Mouse (Mus musculus) thymus, postnatal 4 days (tissue): ENCODE data around the gene Zmynd10.

Source experiments
- DNase-seq: peaks from one replicate; pipeline ENCODE4 v3.0.0; 2021

Gene Zmynd10

DNA sequence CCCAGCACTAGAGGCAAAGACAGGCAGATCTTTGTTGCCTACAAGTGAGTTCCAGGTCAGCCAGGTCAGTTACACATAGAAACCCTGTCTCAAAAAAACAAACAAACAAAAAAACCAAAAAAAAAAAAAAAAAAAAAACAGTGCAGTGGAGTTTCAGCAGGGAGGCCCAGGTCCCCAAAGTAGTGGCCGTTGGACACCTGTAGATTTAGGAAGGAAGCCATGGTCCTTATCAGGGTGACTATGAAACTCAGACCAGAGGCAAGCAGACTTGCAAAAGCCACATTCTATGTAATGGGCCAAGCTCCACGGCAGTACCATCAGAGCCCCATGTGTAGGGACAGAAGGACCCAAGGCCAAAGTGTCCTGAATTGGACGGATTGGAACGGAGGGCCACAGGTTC lies 34.5 kb downstream of the Zmynd10 start:
- DNase-seq = no peak

DNA sequence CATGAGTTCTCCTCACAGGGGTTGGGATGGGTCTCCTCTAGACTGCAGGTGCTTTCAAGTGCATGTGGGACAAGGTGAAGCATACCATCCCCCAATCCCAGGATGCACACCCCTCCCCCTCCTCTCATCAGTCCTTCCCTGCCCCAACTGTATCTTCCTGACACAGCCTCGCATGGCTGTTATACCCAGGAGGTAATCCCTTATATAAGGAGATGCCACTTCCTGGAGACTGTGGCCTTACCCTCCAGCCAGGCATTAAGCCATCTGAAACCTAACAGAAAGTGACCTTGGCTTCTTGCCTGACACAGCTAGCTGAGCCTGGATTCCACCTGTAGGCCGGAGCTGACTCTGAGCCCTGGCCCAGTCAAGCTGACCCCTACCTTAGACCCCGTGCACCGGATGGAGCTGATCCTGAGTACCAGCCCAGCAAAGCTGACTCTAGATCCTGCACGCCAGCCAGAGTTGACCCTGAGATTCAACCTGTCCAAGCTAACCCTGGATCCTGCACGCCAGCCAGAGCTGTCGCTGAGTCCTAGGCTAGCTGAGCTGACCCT lies 35.5 kb downstream of the Zmynd10 start:
- DNase-seq = no peak

DNA sequence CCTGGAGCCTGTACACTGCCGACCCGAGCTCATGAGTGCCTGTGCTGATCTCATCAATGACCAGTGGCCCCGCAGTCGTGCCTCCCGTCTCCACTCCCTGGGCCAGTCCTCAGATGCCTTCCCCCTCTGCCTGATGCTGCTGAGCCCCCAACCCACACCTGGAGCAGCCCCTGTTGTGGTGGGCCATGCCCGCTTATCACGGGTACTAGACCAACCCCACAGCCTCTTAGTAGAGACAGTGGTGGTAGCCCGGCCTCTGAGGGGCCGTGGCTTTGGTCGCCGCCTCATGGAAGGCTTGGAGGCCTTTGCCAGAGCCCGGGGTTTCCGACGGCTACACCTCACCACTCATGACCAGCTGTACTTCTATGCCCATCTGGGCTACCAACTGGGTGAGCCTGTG lies 36.1 kb downstream of the Zmynd10 start:
- DNase-seq = no peak

DNA sequence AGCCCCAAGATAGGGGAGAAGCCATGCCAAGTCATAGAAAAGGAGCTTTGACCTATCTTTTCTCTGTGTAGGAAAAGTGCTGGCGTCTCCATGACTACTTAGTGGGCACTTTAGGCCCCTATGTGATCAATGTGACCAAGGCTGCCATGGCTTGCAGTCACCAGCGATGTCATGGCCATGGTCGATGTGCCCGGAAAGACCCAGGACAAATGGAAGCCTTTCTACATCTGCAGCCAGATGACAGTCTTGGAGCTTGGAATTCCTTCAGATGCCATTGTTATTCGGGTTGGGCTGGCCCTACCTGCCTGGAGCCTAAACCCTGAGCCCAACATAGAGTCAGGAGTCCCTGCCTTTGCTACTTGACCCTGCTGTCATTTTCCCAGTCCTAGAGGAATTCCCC lies 39.4 kb downstream of the Zmynd10 start:
- DNase-seq = no peak

DNA sequence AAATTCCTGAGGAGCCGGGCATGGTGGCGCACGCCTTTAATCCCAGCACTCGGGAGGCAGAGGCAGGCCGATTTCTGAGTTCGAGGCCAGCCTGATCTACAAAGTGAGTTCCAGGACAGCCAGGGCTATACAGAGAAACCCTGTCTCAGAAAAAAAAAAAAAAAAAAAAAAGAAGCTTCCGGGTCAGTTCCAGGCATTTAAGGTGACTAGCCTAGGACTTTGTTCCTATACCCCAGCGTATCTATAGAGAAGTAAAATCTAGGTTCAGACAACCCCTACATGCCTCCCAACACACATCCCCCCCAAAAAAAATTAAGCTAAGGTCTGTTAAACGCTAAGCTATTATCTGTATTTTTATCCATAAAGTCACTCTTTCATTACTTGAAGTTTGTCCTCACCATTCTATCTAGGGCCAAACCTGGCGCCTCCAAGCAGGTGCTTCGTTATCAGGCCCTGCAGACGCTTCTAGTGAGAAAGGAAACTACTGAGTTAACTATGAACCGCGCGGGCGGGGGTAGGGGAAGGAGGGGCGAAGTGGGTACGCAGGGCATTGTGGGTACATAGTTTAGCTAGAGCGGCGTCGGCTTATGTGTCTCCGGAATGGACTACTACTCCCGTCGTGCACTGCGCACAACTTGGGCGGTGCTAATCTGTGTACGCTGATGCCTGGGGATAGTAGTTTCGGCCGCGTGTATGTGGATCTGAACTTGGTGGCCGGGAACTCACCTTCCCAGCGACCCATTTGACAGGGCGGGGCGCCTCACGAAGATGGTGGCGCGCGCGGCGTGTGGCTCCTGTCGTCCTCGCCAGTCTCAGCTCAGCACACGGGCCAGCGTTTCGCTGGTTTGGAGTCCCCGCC lies 40.1 kb downstream of the Zmynd10 start, which contains the start of gene Ifrd2:
Gene Ifrd2 (plus strand): TSS at position 669 of the 859 bp plus-strand sequence.
- DNase-seq = peak; percentile 97

DNA sequence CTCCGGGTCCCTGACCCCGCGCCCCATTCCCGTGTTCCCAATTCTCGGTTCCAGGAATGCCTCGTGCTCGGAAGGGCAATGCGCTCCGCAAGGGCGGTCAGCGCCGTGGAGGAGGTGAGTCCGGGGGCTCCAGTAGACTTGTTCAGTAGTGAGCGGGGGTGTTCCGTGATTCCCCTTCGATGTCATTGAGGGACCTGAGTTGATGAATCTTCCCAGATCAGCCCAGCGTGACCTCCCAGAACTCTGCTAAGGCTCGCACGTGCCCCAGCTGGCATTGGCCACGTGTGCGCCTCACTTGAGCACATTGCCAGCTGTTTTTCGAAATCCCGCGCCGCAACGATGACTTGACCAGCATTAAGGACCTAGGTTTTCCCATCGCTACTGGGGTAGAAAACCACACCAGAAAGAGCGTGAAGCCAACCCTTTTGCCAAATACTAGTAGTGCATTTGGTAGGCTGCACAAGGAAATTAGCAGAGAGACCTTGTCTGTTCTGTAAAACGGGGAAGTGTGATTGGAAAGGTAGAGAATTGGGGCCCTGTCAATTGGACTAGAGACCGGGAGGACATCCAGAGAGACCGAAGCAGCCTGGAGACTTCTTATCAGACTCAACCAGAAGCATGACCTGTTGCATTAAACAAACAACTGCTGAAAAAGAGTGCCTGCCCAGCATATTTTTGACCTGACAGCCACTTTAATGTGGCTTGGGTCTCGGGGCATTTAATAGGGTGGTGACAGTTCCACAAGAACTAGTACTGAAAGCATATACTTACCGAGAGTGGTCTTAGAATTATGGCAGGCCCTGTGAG lies 40.9 kb downstream of the Zmynd10 start:
- no peak for DNase-seq

DNA sequence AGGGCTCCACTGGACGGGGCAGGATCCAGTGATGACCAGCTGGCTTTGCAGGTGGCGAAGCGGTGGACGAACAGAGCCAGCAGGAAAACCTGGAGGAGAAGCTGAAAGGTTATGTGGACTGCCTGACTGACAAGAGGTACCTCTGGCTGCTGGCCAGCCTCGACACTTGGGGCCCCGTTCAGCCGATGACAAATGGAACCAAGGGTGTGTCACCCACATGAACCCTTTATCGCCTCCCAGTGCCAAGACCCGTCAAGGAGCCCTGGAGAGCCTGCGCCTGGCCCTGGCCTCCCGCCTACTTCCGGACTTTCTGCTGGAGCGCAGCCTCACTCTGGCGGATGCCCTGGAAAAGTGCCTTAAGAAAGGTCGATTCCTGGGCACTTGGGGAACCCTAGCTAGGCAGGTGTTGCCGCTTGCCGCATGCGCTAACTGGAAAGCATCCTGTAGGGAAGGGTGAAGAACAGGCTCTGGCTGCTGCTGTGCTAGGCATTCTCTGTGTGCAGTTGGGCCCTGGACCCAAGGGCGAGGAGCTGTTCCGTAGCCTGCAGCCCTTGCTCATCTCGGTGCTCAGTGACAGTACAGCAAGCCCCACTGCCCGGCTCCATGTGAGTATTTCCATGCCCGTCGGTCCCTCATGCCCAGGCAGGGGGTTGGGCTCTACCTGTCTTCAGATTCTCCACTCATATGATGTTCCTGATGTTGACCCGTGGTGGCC lies 43.1 kb downstream of the Zmynd10 start:
- DNase-seq = no peak

DNA sequence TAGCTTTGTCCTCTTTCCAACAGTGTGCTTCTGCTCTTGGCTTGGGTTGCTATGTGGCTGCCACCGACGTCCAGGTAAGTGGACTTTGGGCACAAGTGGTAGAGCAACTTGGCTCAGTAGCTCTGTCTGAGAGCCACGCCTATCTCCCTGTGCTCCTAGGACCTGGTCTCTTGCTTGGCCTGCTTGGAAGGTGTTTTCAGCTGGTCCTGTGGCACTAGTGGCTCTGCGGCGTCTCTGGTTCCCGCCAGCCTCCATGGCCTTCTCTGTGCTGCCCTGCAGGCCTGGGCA lies 43.6 kb downstream of the Zmynd10 start:
- DNase-seq = no peak

DNA sequence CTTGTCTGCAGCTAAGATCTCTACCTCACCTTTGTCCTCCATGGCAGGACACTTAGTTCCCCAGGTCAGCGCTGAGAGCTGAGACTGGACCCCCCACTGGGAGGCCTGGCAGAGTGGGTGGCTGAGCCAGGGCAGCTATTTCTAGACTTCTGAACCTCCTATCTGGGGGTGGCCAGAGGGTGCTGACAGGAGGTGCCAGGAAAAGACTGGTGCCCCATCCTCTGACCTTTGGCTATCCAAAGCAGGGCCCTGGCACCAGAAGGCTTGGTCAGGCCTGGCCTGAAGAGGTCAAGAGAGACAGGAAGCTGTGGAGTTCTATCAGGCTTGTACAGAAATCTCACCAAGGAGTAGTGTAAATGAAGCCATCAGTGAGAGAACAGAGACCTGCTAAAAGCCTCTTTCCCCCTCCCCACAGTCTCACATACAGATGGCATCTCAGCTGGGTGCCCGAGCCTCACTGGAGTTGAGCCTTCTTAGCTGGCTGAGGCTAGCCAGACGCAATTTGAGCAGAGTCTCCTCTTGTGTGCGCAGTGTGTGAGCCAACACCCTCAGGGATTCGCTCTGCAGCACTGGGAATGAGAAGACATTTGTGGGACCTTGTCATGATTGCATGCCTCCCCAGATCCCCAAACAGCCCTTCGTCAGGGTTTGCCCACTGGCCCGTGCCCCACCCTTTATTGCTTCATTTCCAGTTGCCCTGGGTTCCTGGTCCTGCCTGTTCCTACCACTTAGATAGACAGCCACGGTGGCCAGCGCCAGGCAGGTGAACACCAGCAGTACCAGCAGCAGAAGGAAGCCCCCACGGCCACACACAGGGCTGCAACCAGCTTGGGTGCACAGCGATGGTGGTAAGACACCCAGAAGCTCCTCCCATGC lies 46.2 kb downstream of the Zmynd10 start:
- no peak for DNase-seq

DNA sequence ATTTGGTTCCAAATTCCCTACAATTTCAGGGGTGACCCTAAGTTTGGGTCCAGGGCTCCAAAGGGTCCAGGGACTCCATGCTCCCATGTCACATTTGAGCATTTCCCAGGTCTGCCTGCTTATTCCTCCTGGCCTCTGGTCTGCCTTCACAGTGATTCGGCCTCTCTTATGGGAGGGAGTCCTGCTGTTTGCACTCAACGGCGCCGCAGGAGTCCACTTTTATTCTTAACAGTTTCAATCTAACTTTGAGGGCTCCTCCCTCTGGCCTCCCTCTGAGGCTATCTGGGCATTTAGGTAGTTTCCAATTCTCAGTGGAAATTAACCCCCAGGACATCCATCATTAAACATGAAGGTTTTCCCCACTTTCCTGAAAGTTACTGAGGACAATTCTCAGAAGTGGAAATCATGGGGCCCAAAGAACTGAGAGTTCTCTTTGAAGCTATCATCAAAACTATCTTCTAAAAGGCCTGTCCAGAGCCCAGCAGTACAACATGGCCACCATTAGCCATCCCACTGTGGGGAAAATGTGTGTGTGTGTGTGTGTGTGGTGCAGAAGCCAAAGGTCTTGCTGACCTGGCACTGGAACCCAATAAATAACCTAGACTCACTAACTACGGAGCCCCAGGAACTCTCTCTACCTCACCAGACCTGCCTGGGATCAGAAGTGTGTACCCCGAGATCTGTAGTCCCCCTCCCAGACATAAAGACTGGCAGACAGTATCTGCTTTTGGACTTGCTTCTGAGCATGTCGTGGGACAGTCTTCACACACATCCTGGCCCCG lies 47.4 kb downstream of the Zmynd10 start:
- no peak for DNase-seq

DNA sequence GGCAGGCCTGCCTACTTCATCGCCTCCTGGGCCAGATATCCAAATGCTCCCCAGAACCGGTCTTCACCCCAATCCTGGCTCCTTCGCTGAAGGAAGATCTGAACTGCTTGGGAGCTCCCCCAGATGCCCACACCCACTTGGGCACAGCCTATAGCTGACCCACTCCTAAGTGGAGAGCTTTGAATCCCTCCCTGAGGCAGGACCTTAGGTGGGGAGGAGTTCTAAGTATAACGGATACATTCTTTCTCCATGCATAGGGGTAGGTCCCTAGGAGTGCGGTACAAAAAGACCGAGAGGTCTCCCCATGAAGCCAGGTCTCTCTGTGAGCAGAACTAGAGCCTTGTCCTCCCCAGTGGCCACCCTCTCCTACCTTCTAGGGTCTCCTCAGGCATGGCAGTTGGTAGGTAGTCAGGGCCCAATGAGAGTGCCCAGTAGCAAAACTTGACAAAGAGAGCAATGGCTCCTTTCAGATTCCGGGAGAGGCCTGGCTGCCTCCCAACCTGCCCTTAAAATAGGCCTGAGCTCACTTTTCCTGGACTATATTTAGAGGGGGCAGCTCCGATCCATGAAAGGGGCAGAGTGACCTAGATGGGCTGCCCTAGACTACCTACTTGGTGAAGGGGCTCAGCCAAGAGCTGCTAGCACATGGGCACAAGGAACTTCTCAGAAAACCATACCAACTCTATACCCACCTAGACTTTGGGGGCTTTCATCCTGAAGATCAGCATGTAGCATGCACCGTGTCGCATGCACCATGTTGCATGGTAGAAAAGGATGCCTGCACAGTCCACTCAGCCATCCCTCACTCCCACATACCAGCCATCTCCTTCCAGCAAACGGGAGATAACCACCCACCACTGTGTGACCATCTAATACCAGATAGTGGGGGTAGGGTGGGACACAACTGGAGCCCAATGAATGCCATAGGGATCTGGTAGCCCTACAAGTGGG lies 49.8 kb downstream of the Zmynd10 start:
- DNase-seq = no peak

DNA sequence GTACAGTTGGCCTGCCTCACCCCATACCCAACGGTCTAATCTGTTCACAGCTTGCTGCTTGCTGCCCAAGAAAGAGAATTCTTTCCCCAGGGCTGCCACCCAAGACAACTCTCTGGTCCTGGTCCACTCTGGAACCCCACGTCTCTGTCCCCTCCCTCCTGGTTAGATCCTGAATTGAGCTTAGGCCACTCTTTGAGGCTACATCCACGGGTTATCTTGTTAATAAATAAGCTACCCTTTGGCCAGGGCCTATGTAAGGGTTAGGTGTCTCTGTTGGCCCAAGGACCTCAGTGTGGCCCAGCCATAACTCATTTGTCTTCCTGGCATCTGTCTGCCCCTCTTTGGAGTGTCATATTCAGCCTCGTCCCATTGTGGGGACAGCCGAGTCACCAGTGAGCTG lies 51.3 kb downstream of the Zmynd10 start:
- no peak for DNase-seq

DNA sequence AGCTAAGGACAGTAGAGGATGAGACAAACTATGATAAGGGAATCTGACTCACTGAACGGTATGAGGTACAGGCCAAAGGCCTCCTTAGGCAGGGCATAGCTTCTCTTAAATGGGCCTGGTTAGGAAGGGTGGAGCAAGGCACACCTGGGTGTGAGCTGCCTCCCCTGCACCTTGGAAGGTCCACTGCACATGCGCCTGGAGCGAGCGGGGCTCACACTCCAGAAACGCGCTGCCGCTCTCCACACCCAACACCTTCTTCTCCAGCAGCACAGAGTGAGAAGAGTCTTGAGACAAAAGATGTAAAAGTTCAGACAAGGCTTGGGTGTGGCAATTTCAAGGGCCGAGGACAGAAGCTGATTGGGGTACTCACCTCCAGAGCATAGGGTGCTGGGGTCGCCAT lies 52.3 kb downstream of the Zmynd10 start:
- no peak for DNase-seq

DNA sequence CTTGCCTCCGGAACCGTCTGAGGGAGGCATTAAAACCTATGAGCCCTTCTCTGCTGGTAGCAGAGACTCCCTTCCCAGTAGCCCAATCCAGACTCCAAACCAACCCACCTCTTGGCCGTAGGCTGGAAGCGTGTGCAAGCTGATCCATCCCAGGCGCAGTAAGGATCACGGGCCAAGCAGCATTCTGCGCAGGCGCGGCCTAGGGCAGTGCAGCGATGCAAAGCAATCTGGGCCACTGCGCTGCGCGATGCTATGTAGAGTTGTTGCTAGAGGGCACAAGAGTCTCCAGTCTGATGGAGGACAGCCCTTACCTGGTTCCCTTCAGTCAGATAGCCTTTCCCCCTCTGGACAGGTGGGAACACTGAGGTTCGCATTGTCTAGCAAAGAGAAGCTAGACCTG lies 52.7 kb downstream of the Zmynd10 start:
- DNase-seq = peak; percentile 51

DNA sequence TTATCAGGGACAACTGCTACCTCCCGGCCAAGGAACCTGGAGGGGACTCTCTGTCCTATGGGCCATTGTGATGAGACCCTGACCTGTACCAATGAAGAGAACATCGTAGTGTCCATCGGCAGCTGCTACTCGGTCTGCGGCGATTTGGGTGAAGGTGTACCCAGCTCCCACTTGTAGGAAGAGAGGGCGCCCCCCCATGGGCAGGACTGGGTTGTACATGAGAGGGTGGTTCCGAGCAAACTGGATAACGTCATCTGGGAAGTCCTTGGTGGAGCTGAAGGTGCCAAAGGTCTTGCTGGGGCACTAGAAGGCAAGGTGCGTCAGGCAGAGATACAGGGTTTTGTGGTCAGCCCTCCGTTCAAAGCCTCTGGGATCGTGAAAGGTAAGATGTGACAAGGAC lies 53.6 kb downstream of the Zmynd10 start:
- peak; percentile 66 for DNase-seq
